Mouse (Mus musculus) hindbrain, embryonic 15.5 days (tissue): ENCODE measurements at regions not wholly inside any gene's neighbourhood (a gene's known extent, or its start where the extent isn't known, plus 50 kb on each side); places are given as distances from the start of the nearest gene placed in this dataset.

ENCODE experiments used
- ATAC-seq: fragments of 200-750 bp; cut with Nextera tagmentation; 2 replicates; pipeline ENCODE4 v1.8.0; 2017; ENCODE audit warnings: low read depth, moderate number of reproducible peaks, moderate TSS enrichment; ENCODE audit not compliant: low FRiP score
- H3K27ac ChIP-seq: fragments of 300-500 bp; sonication (generic); replicated peaks from 2 replicates; pipeline ENCODE4 v1.5.1; 2015; ENCODE audit warnings: mild to moderate bottlenecking, inconsistent platforms
- H3K27me3 ChIP-seq: fragments of 300-500 bp; sonication (generic); 2 replicates; pipeline ENCODE4 v1.6.1; 2015; ENCODE audit warnings: control low read depth, inconsistent platforms
- H3K36me3 ChIP-seq: fragments of 300-500 bp; sonication (generic); 2 replicates; pipeline ENCODE4 v1.6.1; 2015; ENCODE audit warnings: control low read depth, inconsistent platforms
- H3K4me1 ChIP-seq: fragments of 300-500 bp; sonication (generic); replicated peaks from 2 replicates; pipeline ENCODE4 v1.6.1; 2015; ENCODE audit warnings: control low read depth, inconsistent platforms
- H3K4me2 ChIP-seq: fragments of 300-500 bp; sonication (generic); 2 replicates; pipeline ENCODE4 v1.6.1; 2015; ENCODE audit warnings: moderate library complexity, mild to moderate bottlenecking, inconsistent platforms
- H3K4me3 ChIP-seq: fragments of 300-500 bp; sonication (generic); 2 replicates; pipeline ENCODE4 v1.5.1; 2015; ENCODE audit warnings: mild to moderate bottlenecking, inconsistent platforms
- H3K9ac ChIP-seq: fragments of 300-500 bp; sonication (generic); 2 replicates; pipeline ENCODE4 v1.6.1; 2015; ENCODE audit warnings: inconsistent platforms
- H3K9me3 ChIP-seq: fragments of 300-500 bp; sonication (generic); 2 replicates; pipeline ENCODE4 v1.6.1; 2016; ENCODE audit warnings: control low read depth, inconsistent platforms
- WGBS: fragments of 180-500 bp; shearing (Covaris S2); methylation state at CpG from one replicate; pipeline ENCODE4 v1.1.7; 2015; 5-methylcytosine and 5-hydroxymethylcytosine counted together

DNA sequence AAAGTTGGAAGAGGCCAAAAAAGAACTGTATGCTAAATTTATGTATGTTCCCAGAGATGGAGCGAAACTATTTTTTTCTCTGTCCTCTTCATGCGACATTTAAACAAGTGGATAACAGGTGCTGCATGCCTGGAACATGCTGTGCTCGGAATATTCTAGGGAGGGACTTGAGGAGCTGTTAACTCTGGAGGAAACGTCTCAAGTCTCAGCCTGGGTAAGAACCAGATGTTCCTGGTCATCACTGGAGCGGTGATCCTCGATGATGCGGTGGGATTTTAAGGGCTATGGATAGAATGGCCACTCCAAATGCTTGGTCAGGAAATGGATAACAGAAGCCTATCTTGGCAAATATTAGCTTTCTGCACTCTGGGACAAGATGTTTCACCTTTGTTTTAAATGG lies 244.7 kb upstream of the Nrip1 start:
- ATAC-seq, result no peak
- WGBS, result 90% methylated on average over 7 of the region's 7 CpGs
- Histone ChIP-seq H3K27ac (no peak overlapping the region), H3K4me2 (no peak overlapping the region), H3K9ac (no peak overlapping the region), H3K36me3 (no peaks in the 10 kb centered on the region), H3K27me3 (no peaks in the 10 kb centered on the region), H3K9me3 (no peaks in the 10 kb centered on the region), H3K4me3 (no peak overlapping the region), H3K4me1 (no peaks in the 10 kb centered on the region)

DNA sequence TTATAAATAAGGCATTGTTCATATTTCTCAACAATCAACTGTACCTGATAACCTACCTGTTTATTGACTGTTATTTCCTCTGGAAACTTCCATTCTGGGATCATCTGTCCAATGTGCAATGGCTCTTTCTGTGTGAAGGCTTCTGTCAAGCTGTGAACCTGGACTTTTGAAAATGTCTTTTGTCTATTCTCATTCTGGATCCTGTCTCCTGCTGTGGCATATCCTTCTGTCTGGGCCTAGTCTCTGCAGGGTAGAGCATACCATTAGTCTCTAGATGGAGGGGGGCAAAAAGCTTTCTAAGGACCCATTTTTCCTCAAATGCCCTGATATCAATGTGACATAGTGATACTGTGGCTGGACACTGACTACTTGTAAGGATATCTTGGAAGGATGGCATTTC lies 237.4 kb upstream of the Nrip1 start:
- Histone ChIP-seq H3K4me3 (no peak overlapping the region), H3K9ac (no peak overlapping the region), H3K4me2 (no peak overlapping the region), H3K27ac (no peak overlapping the region), H3K36me3 (no peaks in the 10 kb centered on the region), H3K27me3 (no peaks in the 10 kb centered on the region), H3K4me1 (no peaks in the 10 kb centered on the region), H3K9me3 (no peaks in the 10 kb centered on the region)
- ATAC-seq, result no peak

DNA sequence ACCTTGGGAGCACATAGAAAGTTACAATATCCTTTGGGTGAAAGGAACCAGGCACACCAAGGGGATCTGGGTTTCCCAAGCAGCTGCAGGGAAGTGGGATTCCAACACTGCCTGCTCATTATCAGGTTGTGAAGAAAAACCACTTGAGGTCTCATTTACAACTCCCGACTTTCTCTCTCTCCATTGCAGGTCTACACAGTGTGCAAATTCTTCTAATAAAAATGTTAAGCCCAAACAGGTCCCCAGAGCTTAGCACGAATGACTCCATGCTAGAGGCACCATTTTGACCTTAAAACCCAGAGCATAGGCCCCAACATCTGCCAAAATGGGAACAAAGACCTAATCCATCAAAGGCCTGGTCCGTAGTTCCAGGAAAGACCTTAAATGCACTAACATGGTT lies 231.3 kb upstream of the Nrip1 start:
- no peak overlapping the region for H3K27ac ChIP-seq
- no peak overlapping the region for H3K4me2 ChIP-seq
- H3K36me3 ChIP-seq, result no peaks in the 10 kb centered on the region
- no peaks in the 10 kb centered on the region for H3K27me3 ChIP-seq
- WGBS, result 84% methylated on average over 3 of the region's 3 CpGs
- H3K4me3 ChIP-seq, result no peak overlapping the region
- no peaks in the 10 kb centered on the region for H3K4me1 ChIP-seq
- no peaks in the 10 kb centered on the region for H3K9me3 ChIP-seq
- no peak for ATAC-seq
- H3K9ac ChIP-seq, result no peak overlapping the region

DNA sequence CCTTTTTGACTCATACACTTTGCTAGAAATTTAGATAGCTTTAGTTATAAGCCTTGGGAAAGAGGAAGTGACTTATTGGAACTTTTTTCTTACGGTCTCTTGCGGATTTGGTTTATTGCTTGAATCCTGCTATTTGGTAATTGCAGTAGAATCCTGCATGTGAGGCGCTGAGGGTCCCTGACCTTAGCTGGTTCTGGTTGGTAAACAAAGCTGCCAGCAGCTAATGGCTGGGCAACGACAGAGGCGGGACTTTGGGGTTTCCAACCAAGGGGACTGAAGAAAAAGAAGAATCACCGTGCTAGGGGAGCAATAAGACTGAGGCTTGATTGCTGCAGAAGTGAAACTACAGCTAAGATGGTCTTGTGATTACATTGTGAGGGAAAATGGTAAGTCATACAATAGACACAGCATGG lies 230.2 kb upstream of the Nrip1 start:
- H3K27ac ChIP-seq, result no peak overlapping the region

DNA sequence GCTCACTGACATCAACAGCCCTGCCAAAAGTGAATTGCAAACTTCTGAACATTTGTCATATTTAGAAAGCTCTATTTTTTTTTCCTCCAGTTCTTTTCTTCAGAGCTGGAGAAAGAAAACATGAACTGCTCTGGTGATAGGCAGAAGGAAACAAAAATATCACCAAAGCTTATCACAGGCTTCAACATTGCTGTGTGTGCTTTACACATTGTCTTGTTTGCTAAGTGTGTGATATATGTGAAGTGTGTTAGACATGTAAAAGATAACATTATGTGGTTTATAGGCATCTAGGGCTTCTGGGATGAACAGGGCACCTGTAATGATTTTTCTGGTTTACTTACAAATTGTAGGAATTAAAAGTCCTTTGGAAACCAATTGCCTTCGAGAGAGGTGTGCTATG lies 229.8 kb upstream of the Nrip1 start:
- no peaks in the 10 kb centered on the region for H3K4me1 ChIP-seq
- no peak overlapping the region for H3K4me3 ChIP-seq
- no peak overlapping the region for H3K27ac ChIP-seq
- WGBS, result 93% methylated on average over 1 of the region's 1 CpGs
- H3K9ac ChIP-seq, result no peak overlapping the region
- no peak overlapping the region for H3K4me2 ChIP-seq
- no peaks in the 10 kb centered on the region for H3K9me3 ChIP-seq
- ATAC-seq, result no peak
- H3K27me3 ChIP-seq, result no peaks in the 10 kb centered on the region
- no peaks in the 10 kb centered on the region for H3K36me3 ChIP-seq

More for the DNA sequence above, 230.2 kb upstream of the Nrip1 start:
- Histone ChIP-seq H3K36me3 (no peaks in the 10 kb centered on the region), H3K9me3 (no peaks in the 10 kb centered on the region), H3K4me1 (no peaks in the 10 kb centered on the region), H3K27me3 (no peaks in the 10 kb centered on the region), H3K4me3 (no peak overlapping the region), H3K9ac (no peak overlapping the region), H3K4me2 (no peak overlapping the region)
- 78% methylated on average over 6 of the region's 6 CpGs for WGBS
- no peak for ATAC-seq

DNA sequence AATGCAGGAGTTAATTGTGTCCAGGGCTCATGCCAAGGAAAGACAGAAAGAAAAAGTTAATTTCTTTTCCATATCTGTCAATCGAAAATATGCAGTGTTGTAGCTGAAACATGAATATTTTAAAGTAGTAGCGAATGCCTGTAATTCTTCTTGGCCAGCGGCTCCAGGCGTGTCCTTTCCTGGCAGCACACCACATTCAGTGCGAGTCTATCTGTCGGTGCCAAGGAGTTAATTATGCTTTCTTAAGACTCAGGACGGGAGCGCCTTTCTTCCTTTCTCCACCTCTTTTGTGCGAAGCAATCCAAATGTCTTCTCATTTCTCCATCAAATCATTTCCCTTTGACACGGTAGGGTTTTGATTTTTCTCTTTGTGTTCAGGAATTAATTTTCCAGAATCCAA lies 226.5 kb upstream of the Nrip1 start:
- Histone ChIP-seq H3K4me1 (no peaks in the 10 kb centered on the region), H3K9me3 (no peaks in the 10 kb centered on the region), H3K27me3 (no peaks in the 10 kb centered on the region), H3K27ac (no peak overlapping the region), H3K4me2 (no peak overlapping the region), H3K9ac (no peak overlapping the region), H3K36me3 (no peaks in the 10 kb centered on the region), H3K4me3 (no peak overlapping the region)
- no peak for ATAC-seq
- 63% methylated on average over 10 of the region's 10 CpGs for WGBS

DNA sequence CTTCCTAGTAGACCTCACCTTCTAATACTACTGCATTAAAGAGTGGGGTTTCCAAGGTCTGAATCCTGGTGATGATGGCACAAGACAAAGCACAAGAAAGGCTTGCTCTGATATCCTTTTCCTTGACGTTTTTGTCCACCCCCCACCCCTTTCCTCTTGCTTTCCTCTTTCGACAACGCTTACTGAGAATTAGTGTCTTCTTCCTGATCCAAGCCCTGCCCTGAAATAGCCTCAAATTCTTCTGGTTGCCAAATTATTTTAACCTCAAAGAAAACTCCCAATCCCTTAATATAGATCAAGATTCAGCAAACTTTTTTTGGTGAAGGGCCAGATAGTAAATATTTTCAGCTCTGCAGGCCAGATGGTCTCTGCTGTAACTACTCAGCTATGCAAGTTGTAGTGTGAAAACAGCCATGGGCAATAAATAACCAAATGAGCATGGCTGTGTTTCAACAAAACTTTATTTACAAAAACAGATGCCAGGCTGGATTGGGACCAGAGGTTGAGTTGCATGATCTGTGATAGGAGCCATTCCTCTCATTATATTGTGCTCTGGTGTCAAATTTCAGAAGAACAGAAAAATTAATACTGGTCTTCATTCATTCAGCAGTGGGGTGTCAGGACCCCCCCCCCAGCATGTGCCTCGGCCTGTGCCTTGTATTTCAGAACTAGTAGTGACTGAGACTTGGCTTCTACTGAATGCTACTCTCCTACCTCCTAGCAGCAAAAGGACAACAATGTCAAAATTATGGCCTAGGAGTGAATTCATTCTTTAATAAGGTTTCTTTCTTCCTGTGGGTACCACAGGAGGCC lies 218.5 kb upstream of the Nrip1 start:
- no peaks in the 10 kb centered on the region for H3K36me3 ChIP-seq
- no peaks in the 10 kb centered on the region for H3K4me1 ChIP-seq
- H3K27ac ChIP-seq, result no peak overlapping the region
- H3K4me3 ChIP-seq, result no peak overlapping the region
- 85% methylated on average over 4 of the region's 4 CpGs for WGBS
- no peaks in the 10 kb centered on the region for H3K27me3 ChIP-seq
- H3K9ac ChIP-seq, result no peak overlapping the region
- no peak for ATAC-seq
- H3K4me2 ChIP-seq, result no peak overlapping the region
- H3K9me3 ChIP-seq, result no peaks in the 10 kb centered on the region

DNA sequence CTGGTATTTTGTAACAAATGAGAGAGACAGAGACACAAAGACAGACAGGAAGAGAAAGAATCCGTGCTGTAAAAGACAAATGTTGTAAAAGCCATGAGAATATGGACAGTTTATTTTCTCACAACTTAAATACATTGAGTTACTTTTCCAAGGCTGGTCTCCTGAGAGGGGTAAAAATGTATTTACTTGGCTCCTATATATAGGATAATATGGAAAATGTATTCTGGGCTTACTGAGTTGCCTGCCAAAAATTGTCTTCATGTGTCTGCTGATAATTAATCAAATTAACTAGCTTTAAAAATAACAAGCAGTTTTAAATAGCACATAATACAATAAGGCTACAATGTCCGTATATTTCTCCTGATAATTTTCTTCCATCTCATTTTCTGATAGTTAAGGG lies 216.2 kb upstream of the Nrip1 start:
- H3K4me2 ChIP-seq, result no peak overlapping the region
- H3K27ac ChIP-seq, result no peak overlapping the region
- no peak for ATAC-seq
- no peaks in the 10 kb centered on the region for H3K36me3 ChIP-seq
- 73% methylated on average over 2 of the region's 2 CpGs for WGBS
- H3K9ac ChIP-seq, result no peak overlapping the region
- H3K9me3 ChIP-seq, result no peaks in the 10 kb centered on the region
- H3K4me1 ChIP-seq, result no peaks in the 10 kb centered on the region
- H3K4me3 ChIP-seq, result no peak overlapping the region
- H3K27me3 ChIP-seq, result no peaks in the 10 kb centered on the region

DNA sequence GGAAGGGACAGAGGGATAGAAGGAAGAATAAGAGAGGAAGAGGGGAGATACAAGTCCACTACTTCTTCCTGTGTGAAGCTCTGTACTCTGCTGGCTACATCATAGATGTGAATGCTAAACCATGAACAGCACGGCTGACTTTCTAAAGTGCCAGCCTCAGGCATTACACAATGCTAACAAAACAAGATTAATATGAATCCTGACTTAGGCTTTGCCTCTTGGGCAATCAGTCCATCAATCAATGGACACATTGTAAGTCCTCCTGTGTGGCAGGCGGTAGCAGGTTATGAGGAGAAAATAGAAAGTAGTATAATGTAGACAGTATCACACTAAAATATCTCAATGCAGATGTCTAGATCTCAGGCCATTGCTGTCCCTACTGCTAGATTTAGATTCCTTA lies 203.6 kb upstream of the Nrip1 start:
- ATAC-seq, result no peak
- Histone ChIP-seq H3K4me1 (no peaks in the 10 kb centered on the region), H3K4me2 (no peak overlapping the region), H3K9ac (no peak overlapping the region), H3K9me3 (no peaks in the 10 kb centered on the region), H3K36me3 (no peaks in the 10 kb centered on the region), H3K27ac (no peak overlapping the region), H3K4me3 (no peak overlapping the region), H3K27me3 (no peaks in the 10 kb centered on the region)
- 73% methylated on average over 2 of the region's 2 CpGs for WGBS

DNA sequence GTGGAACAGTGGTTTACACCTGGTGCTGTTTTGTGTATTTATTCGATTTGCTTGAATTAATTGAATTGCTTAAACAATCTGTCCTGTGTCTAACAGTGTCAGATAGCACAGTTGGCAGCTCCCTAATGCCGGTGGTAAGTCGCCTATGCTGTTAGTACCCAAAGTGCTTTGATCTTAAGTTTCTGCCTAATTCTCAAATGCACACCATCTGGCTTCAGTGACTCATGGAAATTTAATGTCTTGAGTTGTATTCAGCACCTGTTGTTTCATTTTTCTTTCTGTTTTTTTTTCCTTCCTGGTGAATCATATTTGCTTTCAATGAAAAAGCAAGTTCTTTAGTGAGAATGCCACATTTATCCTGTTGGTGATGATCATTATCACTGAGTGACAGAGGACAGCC lies 201.7 kb upstream of the Nrip1 start:
- no peak overlapping the region for H3K4me3 ChIP-seq
- no peaks in the 10 kb centered on the region for H3K4me1 ChIP-seq
- no peaks in the 10 kb centered on the region for H3K9me3 ChIP-seq
- no peak overlapping the region for H3K27ac ChIP-seq
- ATAC-seq, result no peak
- no peaks in the 10 kb centered on the region for H3K36me3 ChIP-seq
- H3K9ac ChIP-seq, result no peak overlapping the region
- H3K27me3 ChIP-seq, result no peaks in the 10 kb centered on the region
- H3K4me2 ChIP-seq, result no peak overlapping the region
- WGBS, result 77% methylated on average over 3 of the region's 3 CpGs

DNA sequence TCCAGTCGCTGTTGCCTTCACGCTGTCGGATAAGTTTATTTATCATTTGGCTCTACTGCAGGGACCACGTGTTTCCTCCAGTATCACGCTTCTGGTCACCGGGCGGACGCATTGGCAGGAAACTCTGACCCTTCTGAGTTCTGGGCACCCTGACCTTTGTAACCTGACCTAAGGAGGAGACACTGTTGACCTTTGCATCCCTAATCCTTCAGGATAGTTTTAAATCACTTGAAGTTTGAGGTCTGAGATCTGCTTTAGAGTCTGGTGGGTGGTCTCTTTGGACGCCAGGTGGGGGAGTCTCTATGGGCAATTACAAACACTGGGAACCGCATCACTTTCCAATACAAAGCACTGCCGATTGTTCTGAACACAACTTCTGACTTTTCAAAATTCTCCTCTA lies 192.6 kb upstream of the Nrip1 start:
- no peaks in the 10 kb centered on the region for H3K9me3 ChIP-seq
- H3K4me3 ChIP-seq, result no peak overlapping the region
- no peak overlapping the region for H3K9ac ChIP-seq
- no peaks in the 10 kb centered on the region for H3K4me1 ChIP-seq
- 46% methylated on average over 11 of the region's 11 CpGs for WGBS
- H3K27ac ChIP-seq, result no peak overlapping the region
- no peaks in the 10 kb centered on the region for H3K36me3 ChIP-seq
- no peak for ATAC-seq
- no peak overlapping the region for H3K4me2 ChIP-seq
- H3K27me3 ChIP-seq, result no peaks in the 10 kb centered on the region

DNA sequence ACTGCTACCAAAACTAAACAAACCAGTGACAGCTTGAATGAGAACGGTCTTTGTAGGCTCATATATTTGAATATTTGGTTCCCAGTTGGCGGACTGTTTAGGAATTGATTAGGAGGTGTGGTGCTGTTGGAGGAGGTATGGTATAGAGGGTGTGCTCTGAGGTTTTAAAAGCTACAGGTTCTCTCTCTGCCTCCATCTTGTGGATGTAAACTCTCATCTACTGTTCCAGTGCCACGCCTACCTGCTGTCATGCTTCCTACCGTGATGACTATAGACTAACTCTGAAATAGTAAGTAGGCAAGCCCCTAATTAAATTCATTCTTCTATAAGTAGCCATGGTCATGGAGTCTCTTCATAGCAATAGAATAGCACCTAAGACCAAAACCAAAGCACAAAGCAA lies 181.2 kb upstream of the Nrip1 start:
- ATAC-seq, result no peak
- 88% methylated on average over 4 of the region's 4 CpGs for WGBS

DNA sequence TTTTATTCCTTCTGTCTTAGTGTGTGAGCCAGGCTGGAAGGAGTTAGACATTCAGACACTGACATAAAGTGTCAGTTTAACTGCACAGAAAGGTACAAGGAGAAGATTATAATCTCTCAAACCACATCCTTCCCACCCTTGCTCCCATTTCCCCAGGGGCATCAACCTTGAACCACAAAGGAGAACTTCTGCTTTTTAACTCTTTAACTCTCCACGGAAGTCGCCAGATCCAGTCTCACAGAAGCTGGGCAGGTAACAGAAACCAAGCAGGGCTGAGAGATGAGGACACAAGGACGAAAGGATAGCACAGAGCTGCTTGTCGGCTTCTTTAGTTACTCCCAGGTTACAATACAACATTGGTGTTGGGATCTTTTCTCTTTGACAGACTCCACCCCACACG lies 176.0 kb upstream of the Nrip1 start:
- H3K9me3 ChIP-seq, result no peaks in the 10 kb centered on the region
- ATAC-seq, result no peak
- H3K36me3 ChIP-seq, result no peaks in the 10 kb centered on the region
- no peaks in the 10 kb centered on the region for H3K27me3 ChIP-seq
- no peaks in the 10 kb centered on the region for H3K4me1 ChIP-seq
- no peak overlapping the region for H3K9ac ChIP-seq
- WGBS, result 87% methylated on average over 5 of the region's 5 CpGs
- no peak overlapping the region for H3K27ac ChIP-seq
- H3K4me2 ChIP-seq, result no peak overlapping the region
- H3K4me3 ChIP-seq, result no peak overlapping the region

More for the DNA sequence above, 181.2 kb upstream of the Nrip1 start:
- no peak overlapping the region for H3K9ac ChIP-seq
- no peak overlapping the region for H3K27ac ChIP-seq
- no peaks in the 10 kb centered on the region for H3K27me3 ChIP-seq
- no peaks in the 10 kb centered on the region for H3K4me1 ChIP-seq
- no peak overlapping the region for H3K4me3 ChIP-seq
- no peaks in the 10 kb centered on the region for H3K36me3 ChIP-seq
- no peaks in the 10 kb centered on the region for H3K9me3 ChIP-seq
- H3K4me2 ChIP-seq, result no peak overlapping the region
